Mouse (Mus musculus): Measurements from ENCODE around the gene Mfsd6l. TPM values are rescaled to one million over a fixed set of nuclear protein-coding genes. Genes with fewer than 3 reads are reported as not detected.

The Mfsd6l gene
- polyA plus RNA-seq, 1 experiment from 2014 or later, result not detected

GRCm38 (mm10) chr11:68553981-68554471, 2.0 kb upstream of the Mfsd6l start:
- H3K9ac ChIP-seq, result no peak overlapping the region
- ATAC-seq (ENCODE audit: low read depth) (no peak), DNase-seq (no peak)
- no peak overlapping the region for H3K4me3 ChIP-seq (replicated peaks)
- H3K4me2 ChIP-seq, result no peak overlapping the region
- H3K27me3 ChIP-seq, result peaks cover 7% of the 10 kb centered on the region
- WGBS (ENCODE audit: insufficient replicate concordance), result 35% methylated on average over 8 of the region's 8 CpGs
- H3K27ac ChIP-seq, result no peak overlapping the region
- H3K9me3 ChIP-seq (replicated peaks), result no peaks in the 10 kb centered on the region
- no peaks in the 10 kb centered on the region for H3K4me1 ChIP-seq (replicated peaks)
- H3K36me3 ChIP-seq, result no peaks in the 10 kb centered on the region

- Histone ChIP-seq H3K9me3 (replicated peaks) (no peaks in the 10 kb centered on the region), H3K36me3 (no peaks in the 10 kb centered on the region), H3K4me3 (replicated peaks) (no peak overlapping the region), H3K27ac (no peak overlapping the region), H3K9ac (no peak overlapping the region), H3K4me1 (replicated peaks) (no peaks in the 10 kb centered on the region), H3K4me2 (no peak overlapping the region), H3K27me3 (peaks cover 7% of the 10 kb centered on the region)
- no peak for ATAC-seq (ENCODE audit: low read depth)
- WGBS (ENCODE audit: insufficient replicate concordance), result 5% methylated on average over 1 of the region's 1 CpGs
- DNase-seq, result no peak
Measured at GRCm38 (mm10) chr11:68559546-68559945, 3.6 kb downstream of the Mfsd6l start.

- ATAC-seq (ENCODE audit: low read depth) (no peak), DNase-seq (no peak)
- H3K4me3 ChIP-seq (replicated peaks), result no peak overlapping the region
- H3K9ac ChIP-seq, result no peak overlapping the region
- WGBS (ENCODE audit: insufficient replicate concordance), result 62% methylated on average over 11 of the region's 11 CpGs
- H3K27ac ChIP-seq, result no peak overlapping the region
- H3K27me3 ChIP-seq, result no peaks in the 10 kb centered on the region
- no peaks in the 10 kb centered on the region for H3K36me3 ChIP-seq
- H3K4me1 ChIP-seq (replicated peaks), result no peaks in the 10 kb centered on the region
- H3K9me3 ChIP-seq (replicated peaks), result no peaks in the 10 kb centered on the region
- H3K4me2 ChIP-seq, result no peak overlapping the region
Measured at GRCm38 (mm10) chr11:68561957-68562950, 6.3 kb downstream of the Mfsd6l start.

GRCm38 (mm10) chr11:68564356-68565031, 8.5 kb downstream of the Mfsd6l start:
- no peaks in the 10 kb centered on the region for H3K9me3 ChIP-seq (replicated peaks)
- H3K4me3 ChIP-seq (replicated peaks), result no peak overlapping the region
- no peaks in the 10 kb centered on the region for H3K27me3 ChIP-seq
- DNase-seq (no peak), ATAC-seq (ENCODE audit: low read depth) (no peak)
- H3K4me2 ChIP-seq, result no peak overlapping the region
- no peaks in the 10 kb centered on the region for H3K4me1 ChIP-seq (replicated peaks)
- no peaks in the 10 kb centered on the region for H3K36me3 ChIP-seq
- H3K9ac ChIP-seq, result no peak overlapping the region
- H3K27ac ChIP-seq, result no peak overlapping the region
- WGBS (ENCODE audit: insufficient replicate concordance), result 57% methylated on average over 13 of the region's 13 CpGs

GRCm38 (mm10) chr11:68565032-68565429, 9.0 kb downstream of the Mfsd6l start:
- Histone ChIP-seq H3K9me3 (replicated peaks) (no peaks in the 10 kb centered on the region), H3K4me3 (replicated peaks) (no peak overlapping the region), H3K36me3 (no peaks in the 10 kb centered on the region), H3K4me1 (replicated peaks) (no peaks in the 10 kb centered on the region), H3K4me2 (no peak overlapping the region), H3K9ac (no peak overlapping the region), H3K27me3 (no peaks in the 10 kb centered on the region), H3K27ac (no peak overlapping the region)
- ATAC-seq (ENCODE audit: low read depth) (no peak), DNase-seq (no peak)
- 67% methylated on average over 3 of the region's 3 CpGs for WGBS (ENCODE audit: insufficient replicate concordance)

GRCm38 (mm10) chr11:68566447-68567059, 10.6 kb downstream of the Mfsd6l start:
- Histone ChIP-seq H3K4me2 (peak overlapping the region; percentile 24; the same call in 1 of the 2 replicates), H3K36me3 (no peaks in the 10 kb centered on the region), H3K4me1 (replicated peaks) (no peaks in the 10 kb centered on the region), H3K27ac (no peak overlapping the region), H3K9ac (no peak overlapping the region), H3K27me3 (no peaks in the 10 kb centered on the region), H3K9me3 (replicated peaks) (no peaks in the 10 kb centered on the region), H3K4me3 (replicated peaks) (no peak overlapping the region)
- DNase-seq, result no peak
- 22% methylated on average over 17 of the region's 17 CpGs for WGBS (ENCODE audit: insufficient replicate concordance)
- ATAC-seq (ENCODE audit: low read depth), result no peak

- 67% methylated on average over 5 of the region's 5 CpGs for WGBS (ENCODE audit: insufficient replicate concordance)
Measured at GRCm38 (mm10) chr11:68570861-68571260, 14.9 kb downstream of the Mfsd6l start.

GRCm38 (mm10) chr11:68577076-68577475, 21.1 kb downstream of the Mfsd6l start:
- H3K4me3 ChIP-seq (replicated peaks), result no peak overlapping the region
- no peaks in the 10 kb centered on the region for H3K36me3 ChIP-seq
- DNase-seq (no peak), ATAC-seq (ENCODE audit: low read depth) (no peak)
- H3K4me2 ChIP-seq, result no peak overlapping the region
- H3K27me3 ChIP-seq, result no peaks in the 10 kb centered on the region
- 70% methylated on average over 1 of the region's 1 CpGs for WGBS (ENCODE audit: insufficient replicate concordance)
- H3K27ac ChIP-seq, result no peak overlapping the region
- no peaks in the 10 kb centered on the region for H3K9me3 ChIP-seq (replicated peaks)
- no peak overlapping the region for H3K9ac ChIP-seq
- no peaks in the 10 kb centered on the region for H3K4me1 ChIP-seq (replicated peaks)

More at GRCm38 (mm10) chr11:68570861-68571260, 14.9 kb downstream of the Mfsd6l start:
- Histone ChIP-seq H3K36me3 (no peaks in the 10 kb centered on the region), H3K4me1 (replicated peaks) (no peaks in the 10 kb centered on the region), H3K27me3 (no peaks in the 10 kb centered on the region), H3K4me3 (replicated peaks) (no peak overlapping the region), H3K9ac (no peak overlapping the region), H3K9me3 (replicated peaks) (no peaks in the 10 kb centered on the region), H3K4me2 (no peak overlapping the region), H3K27ac (no peak overlapping the region)
- ATAC-seq (ENCODE audit: low read depth) (no peak), DNase-seq (no peak)

GRCm38 (mm10) chr11:68579462-68579881, 23.5 kb downstream of the Mfsd6l start:
- Histone ChIP-seq H3K4me1 (replicated peaks) (no peaks in the 10 kb centered on the region), H3K4me3 (replicated peaks) (no peak overlapping the region), H3K27me3 (no peaks in the 10 kb centered on the region), H3K4me2 (no peak overlapping the region), H3K36me3 (no peaks in the 10 kb centered on the region), H3K27ac (no peak overlapping the region), H3K9me3 (replicated peaks) (no peaks in the 10 kb centered on the region), H3K9ac (no peak overlapping the region)
- WGBS (ENCODE audit: insufficient replicate concordance), result 40% methylated on average over 9 of the region's 9 CpGs
- ATAC-seq (ENCODE audit: low read depth) (no peak), DNase-seq (no peak)

GRCm38 (mm10) chr11:68580566-68580965, 24.6 kb downstream of the Mfsd6l start:
- DNase-seq, result no peak
- Histone ChIP-seq H3K27me3 (no peaks in the 10 kb centered on the region), H3K36me3 (no peaks in the 10 kb centered on the region), H3K4me2 (no peak overlapping the region), H3K27ac (no peak overlapping the region), H3K9me3 (replicated peaks) (no peaks in the 10 kb centered on the region), H3K4me1 (replicated peaks) (no peaks in the 10 kb centered on the region), H3K4me3 (replicated peaks) (no peak overlapping the region), H3K9ac (no peak overlapping the region)
- WGBS (ENCODE audit: insufficient replicate concordance), result 48% methylated on average over 6 of the region's 6 CpGs
- no peak for ATAC-seq (ENCODE audit: low read depth)

- no peak overlapping the region for H3K9ac ChIP-seq
- 77% methylated on average over 13 of the region's 13 CpGs for WGBS (ENCODE audit: insufficient replicate concordance)
- H3K4me3 ChIP-seq (replicated peaks), result no peak overlapping the region
- no peaks in the 10 kb centered on the region for H3K4me1 ChIP-seq (replicated peaks)
- DNase-seq, result no peak
- H3K4me2 ChIP-seq, result no peak overlapping the region
- H3K9me3 ChIP-seq (replicated peaks), result no peaks in the 10 kb centered on the region
- no peaks in the 10 kb centered on the region for H3K36me3 ChIP-seq
- ATAC-seq (ENCODE audit: low read depth), result no peak
- no peaks in the 10 kb centered on the region for H3K27me3 ChIP-seq
- H3K27ac ChIP-seq, result no peak overlapping the region
Measured at GRCm38 (mm10) chr11:68583225-68583624, 27.2 kb downstream of the Mfsd6l start.
